Mouse (Mus musculus) heart, adult 11 months (tissue): ENCODE measurements around the gene Parp3.
A peak's percentile ranks its signal among the peaks of the same experiment; 100 is the strongest.

Experiments
- DNase-seq: peaks from one replicate; pipeline ENCODE4 v3.0.0; 2022

Gene Parp3

DNA sequence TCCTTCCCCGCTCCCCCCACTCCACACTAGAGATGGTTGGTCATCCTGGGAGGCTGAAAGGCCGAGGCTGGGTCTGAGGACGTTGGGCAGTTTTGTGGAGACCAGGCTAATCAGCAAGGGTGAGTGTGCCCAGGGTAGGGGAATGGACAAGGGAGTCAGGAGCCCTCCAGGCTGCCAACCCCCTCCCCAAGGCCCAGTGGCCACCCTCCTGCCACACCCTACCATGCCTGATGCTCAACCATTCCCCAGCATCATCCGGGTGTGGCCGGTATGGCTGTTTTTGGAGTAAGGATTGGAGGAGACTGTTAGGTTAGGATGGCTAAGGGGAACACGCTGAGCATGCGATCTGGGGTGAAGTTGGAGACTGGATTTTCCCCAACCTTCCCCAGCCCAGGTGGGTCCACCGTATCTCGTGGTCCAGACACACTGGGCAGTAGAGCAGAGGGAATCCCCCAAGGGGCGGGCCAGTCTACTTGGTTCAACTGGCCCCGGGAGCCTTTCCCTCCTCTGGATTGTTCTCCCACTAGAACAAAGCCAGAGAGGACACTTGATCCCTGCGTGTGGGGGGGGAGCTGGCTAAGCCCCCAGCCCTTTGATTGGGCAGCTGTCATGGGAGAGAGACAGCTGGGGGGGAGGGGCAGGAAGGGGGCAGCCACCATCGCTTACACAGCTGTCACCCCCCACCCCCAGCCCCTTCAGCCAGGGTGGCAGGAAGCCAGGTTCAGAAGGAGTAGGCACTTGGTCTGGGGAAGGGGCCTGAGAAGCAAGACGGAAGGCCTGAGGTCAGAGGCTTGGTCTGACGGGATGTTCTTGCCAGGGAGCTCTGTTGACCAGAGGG lies 20.2 kb downstream of the Parp3 start:
- DNase-seq: peak; percentile 93

DNA sequence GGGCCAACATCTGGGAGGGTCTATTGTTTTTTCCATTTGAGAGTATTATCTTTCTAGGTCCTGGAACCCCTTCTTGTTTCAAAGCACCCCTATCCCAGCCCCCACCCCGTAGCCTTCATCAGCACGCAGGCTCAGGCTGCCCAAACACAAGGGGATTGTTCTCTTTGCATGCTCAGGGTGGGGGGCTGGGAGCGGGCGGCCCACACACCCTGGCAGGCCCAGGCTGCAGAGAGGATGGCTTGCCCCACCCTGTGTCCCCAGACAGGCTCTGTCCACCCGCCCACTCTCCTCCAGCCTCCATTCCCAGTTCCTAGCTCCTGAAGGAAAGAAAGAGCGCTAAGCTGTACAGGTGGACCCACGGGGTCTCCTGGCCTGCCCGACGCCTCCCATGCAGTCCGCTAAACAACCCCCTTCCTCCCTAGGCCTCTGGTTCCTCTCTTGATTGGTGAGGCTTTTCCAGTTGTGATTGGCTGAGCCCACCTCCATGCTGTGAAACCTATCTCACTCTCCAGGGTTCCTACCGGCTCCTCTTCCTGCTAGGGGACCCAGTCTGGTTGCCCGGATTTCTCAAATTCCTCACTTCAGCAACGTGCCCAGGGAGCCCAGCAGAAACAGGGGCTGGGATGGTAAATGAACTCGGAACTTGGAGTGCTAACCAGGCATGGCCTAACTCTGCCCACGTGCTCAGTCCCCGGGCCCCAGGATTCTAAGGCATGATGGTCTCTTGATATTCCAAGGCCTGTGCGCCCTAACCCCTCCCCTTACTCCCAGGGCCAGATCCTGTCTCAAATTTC lies 21.7 kb downstream of the Parp3 start:
- DNase-seq: peak; percentile 95

DNA sequence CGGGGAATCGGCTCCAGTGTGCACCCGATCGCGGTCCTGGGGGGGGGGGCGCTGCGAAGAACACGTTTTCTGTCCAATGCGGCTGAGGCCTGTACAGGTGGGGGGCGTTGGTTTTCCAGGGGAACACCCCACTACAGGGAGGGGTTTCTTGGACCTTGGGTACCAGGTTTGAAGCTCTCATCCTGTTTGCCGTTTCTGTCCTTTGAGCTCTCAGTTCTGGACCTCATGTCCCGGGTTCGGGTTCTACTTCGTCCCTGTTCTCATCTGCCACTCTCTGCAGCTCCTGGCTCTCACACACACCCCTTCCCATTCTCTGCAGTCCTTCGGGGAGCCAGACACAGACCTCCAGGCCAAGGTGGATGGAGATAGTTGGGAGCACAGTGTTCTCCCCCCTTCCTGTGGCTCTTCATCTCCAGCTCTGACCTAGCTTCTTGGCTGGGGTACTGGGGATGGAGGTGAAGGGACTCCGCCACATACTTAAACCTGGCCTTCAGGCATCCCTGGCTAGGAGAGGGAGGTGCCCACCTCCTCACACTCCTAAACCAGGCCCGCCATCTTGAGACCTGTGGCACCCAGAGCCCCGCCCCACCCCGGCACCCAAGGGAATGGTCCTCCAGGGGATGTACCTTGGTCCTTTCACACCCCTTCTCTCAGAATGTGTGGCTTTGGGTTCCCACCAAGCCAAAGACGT lies 22.5 kb downstream of the Parp3 start:
- peak; percentile 95 for DNase-seq

DNA sequence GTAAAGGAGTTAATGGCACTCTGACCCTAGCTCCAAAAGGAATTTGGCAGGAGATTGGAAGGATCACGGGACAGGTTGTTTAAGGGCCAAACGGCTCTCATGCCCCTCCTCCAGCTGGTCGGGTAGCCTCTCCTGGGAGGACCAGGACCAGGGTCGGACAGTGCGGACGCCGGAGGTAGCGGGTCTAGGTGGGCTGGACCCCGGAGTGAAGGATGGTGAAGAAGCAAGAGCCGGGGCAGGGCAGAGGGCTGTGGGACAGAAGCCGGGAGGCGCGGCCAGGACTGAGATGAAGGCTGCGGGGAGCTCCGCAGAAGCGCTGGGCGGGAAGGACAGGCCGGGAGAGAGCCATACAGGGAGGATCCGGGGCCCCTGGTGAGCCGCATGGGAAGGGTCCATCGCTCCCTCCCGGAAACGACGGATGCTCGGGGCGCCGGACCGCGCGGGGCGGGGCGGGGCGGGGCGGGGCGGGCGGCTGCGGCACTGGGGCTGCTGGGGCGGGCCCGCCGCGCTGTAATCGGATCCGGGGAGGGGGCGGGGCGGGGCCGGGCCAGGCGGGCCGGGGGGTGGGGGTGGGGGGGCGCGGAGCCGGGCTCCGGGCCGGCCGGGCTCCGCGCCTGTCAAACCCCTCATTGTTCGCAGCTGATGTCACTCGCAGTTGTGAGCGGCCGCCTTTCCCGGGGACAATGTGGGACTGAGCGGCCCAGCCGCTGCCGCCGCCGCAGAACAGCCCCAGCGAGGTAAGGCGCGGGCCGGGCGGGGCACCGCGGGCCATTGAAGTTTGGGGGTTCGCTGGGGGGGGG lies 23.3 kb downstream of the Parp3 start, which contains the start of gene Pcbp4:
Gene Pcbp4 (plus strand): TSS at position 21 of the 800 bp plus-strand sequence.
- peak; percentile 98 for DNase-seq

DNA sequence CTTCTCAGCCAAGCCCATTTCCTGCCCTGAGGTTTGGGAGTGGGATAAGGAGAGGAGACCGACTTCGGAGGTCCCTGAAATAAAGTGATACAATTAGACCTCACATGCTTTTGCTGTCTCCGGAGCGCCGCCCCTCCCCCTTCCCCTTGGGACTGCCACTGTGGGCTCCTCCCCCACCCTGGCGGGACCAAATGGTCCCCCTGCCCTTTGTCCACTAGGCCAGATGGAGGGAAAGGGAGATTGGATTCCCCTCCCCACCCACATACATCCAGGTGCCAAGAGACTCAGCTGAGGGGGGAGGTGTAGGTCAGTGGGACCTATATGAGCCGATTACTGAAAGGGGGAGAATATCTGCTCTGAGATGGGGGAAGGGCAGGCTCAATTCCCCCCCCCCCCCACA lies 23.9 kb downstream of the Parp3 start:
- DNase-seq: peak; percentile 96

DNA sequence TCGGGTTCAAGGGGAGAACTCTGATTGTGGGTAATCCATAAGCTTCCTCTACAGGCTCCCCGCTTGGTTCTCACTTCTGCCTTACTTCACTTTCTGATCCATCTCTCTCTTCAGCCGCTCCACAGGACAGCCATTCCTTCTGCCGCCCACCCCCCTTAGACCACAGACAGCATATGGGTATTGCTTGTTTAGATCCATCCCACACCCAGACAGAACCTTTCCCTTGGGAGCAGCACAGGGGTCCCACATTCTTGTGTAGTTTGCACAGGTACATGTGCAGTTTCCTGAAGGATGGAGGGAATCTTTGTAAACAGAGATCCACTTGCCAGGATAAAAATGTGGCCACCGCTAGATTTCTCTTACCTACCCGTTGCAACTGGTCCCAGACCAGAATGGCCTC lies 24.4 kb downstream of the Parp3 start:
- no peak for DNase-seq

DNA sequence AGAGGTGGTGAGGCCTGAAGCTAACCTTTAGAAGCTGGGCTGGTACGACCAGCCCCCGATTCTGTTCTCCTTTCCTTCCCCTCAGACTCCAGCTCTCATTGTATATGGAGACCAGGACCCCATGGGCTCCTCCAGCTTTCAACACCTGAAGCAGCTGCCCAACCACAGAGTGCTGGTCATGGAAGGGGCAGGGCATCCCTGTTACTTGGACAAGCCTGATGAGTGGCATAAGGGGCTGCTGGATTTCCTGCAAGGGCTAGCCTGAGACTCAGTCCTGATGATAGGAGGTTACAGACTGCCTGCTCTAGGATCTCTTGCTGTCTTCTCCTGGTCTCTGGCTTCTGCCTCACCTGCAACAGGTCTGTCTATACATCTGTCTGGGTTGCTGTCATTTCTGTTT lies 24.9 kb downstream of the Parp3 start:
- peak; percentile 92 for DNase-seq

DNA sequence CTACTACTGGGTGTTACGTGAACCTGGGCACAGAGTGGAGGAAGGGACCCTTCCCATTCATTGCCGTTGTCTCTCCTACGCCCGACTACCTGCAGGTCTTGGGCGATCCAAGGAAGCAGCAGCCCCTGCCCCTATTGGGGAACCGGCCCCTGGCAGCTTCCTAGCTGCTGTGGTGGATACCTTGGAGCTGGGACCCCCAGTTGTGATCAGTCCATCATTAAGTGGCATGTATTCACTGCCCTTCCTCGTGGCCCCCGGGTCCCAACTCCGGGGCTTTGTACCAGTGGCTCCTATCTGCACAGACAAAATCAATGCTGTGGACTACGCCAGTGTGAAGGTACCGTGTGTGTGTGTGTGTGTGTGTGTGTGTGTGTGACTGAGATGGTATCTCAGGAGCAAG lies 25.5 kb downstream of the Parp3 start:
- DNase-seq: peak; percentile 92

DNA sequence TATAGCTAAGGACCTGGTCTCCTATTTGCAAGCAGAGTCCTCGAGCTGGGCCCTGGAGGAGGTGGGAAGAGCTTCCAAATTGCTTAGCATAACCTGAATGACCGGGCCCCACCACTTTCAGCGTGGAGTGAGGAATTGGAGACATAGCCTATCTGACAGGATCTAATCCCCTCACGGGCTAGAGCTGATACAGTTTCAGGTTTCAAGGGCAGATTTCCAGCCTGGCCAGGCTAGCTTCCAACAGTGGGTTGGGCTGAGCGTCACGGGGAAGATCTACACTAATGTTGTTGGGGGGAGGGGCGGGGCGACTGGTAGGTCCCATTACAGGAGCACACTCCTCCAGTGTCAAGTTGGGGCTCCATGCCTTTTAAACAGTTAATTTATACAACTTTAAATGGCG lies 26.1 kb downstream of the Parp3 start:
- DNase-seq: peak; percentile 95

DNA sequence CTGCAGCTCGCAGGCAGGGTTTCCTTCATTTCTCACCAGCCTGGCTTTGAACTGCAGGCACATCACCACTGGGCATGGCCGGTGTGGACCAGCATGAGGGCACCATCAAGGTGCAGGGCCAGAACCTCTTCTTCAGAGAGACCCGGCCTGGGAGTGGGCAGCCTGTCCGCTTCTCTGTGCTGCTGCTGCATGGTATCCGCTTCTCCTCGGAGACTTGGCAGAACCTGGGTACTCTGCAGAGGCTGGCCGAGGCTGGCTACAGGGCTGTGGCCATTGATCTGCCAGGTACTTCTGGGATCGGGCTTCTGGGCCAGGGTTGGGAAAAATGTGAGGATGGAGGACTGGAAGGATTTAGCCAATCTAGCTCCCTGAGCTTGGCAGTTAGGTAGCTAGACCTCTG lies 26.8 kb downstream of the Parp3 start:
- peak; percentile 94 for DNase-seq

DNA sequence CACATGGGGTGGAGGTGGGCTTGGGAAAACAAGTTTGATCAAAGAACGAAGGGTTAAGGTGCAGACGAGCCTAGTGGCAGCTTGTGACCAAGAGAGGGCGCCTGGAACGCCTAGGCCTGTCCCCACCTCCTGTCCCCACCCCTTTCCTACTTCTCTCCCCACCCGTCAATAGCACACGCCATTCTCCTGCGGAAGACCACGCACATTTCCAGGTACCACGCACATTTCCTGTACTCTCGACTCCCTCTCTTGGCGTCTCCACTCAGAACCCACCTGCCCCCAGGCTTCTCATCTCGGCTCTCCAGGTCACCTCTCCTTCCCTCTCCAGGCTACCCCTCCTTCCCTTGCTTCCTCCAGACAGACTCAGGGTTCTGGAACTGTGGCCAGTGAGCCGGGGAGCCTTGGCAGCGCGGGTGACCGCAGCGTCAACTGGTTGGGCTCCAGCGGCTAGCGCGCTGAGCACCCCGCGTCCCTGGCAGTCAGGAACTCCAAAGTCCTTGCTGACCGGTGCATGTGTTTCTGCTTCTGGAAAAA lies 28.2 kb downstream of the Parp3 start:
- DNase-seq: peak; percentile 99

DNA sequence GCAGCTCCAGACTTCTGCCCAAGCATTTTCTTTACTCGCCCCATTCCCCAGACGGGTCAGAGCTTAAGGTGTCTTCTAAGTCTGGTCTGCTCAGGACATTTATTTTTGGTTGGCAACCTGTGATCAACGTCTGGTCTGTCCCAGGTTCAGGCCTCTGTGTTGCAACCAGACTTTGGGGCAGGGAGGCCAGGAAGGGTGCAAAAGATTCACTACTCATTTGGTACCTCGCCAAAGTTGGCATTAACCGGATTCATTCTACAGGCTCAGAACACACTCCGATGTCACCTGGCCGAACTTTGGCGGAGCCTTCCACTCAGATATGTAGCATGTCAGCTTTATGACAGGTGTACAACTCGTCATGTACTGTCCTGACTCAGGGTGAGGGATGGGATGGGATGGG lies 28.8 kb downstream of the Parp3 start:
- DNase-seq: no peak

DNA sequence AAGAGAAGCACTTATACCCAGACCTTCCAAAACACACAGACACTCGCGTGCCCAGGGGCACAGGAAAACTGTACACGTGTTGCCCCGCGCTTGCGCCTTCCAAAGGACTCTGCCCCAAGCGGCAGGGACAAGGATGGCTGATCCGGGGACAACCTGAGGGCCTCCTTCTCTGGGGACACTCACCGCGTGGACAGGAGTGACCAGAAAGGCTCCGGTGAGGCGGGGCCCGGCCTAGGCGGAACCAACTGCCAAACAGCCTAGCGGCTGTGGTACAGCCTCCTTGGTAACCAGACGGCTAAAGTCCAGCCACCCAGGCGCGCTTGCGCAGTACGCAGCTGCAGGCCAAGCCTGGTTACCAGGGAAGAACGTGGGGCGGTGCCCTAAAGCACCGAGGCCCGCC lies 29.4 kb downstream of the Parp3 start, which contains the start of the genes Abhd14b and Abhd14a:
Gene Abhd14b (plus strand): TSS at position 112 of the 400 bp plus-strand sequence.
Gene Abhd14a (minus strand): TSS at position 331 of the 400 bp plus-strand sequence.
- DNase-seq: peak; percentile 100

DNA sequence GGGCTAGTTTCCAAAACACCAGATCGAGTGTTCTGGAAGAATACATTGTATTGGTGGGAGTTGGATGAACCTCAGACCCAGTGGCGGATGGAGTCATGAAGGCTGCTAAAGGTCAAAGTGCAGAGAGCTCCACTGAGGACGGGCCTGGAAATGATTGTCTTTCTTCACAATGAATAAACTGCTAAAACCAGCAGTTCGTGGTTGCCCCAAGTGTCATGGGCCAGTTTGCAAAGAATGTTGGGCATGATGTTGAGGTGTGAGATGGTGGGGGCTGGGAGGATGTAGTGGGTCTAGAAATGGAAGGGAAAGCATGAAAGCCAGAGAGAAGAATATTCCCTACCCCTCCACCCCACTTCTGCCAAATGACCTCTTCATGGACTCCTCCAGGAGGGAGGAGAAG lies 31.9 kb downstream of the Parp3 start:
- no peak for DNase-seq

DNA sequence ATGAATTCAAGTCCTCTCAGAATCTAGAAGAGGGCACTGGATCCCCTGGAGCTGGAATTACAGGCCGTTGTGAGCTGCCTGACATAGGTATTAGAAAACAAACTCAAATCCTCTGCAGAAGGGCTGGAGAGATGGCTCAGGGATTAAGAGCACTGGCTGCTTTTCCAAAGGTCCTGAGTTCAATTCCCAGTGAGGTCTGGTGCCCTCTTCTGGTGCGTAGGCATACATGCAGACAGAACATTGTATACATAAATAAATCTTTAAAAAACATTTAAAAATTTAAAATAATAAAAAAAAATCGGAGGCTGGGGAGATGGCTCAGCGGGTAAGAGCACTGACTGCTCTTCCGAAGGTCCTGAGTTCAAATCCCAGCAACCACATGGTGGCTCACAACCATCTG lies 34.1 kb downstream of the Parp3 start:
- DNase-seq: no peak

DNA sequence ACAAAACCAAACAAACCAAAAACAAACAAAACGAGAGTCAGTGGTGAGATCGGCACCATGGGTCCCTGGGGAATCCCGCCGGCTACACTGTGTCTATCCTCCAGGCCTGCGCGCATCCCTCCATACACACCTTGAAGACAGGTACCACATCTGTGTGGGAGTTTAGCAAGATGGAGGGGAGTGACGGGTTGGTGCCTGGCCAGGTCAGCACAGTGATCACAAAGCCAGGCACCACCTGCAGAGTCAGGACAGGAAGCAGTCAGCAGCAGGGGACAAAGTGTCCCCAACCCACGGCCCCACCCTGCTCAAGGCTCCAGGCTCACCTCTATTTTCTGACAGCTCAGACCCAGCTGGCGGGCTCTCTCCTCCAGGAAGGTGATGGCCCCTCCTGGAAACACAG lies 40.2 kb downstream of the Parp3 start:
- peak; percentile 94 for DNase-seq

DNA sequence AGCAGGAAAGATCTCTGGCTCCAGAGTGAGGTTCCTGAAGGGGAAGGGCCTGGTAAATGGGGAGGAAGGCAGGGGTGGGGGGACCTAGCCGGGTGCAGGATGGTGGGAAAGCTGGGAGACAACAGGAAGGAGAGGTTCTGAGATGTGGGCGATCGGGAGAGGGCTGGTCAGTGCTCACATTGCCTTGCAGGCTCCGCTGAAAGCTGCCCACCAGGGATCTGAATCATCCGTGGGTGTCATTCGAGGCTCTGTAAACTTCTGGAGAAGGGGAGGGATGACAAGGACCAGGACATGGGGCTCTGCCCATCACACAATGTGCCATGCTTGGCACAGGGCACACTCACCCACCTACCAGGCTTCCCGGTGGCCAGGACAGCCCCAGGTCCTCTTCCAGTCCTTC lies 43.4 kb downstream of the Parp3 start:
- DNase-seq: no peak

DNA sequence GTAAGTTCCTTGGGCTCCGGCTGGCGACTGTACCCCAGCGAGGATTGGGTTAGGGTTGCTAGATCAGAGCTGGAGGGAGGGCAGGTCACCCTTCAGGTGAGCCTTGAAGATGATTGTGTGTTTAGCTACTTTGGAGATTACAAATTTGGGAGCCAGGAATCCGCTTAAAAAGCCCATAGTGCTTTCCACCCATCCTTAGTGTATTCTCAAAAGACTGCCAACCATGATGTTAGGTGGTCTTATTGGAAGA lies 46.8 kb downstream of the Parp3 start:
- DNase-seq: no peak

DNA sequence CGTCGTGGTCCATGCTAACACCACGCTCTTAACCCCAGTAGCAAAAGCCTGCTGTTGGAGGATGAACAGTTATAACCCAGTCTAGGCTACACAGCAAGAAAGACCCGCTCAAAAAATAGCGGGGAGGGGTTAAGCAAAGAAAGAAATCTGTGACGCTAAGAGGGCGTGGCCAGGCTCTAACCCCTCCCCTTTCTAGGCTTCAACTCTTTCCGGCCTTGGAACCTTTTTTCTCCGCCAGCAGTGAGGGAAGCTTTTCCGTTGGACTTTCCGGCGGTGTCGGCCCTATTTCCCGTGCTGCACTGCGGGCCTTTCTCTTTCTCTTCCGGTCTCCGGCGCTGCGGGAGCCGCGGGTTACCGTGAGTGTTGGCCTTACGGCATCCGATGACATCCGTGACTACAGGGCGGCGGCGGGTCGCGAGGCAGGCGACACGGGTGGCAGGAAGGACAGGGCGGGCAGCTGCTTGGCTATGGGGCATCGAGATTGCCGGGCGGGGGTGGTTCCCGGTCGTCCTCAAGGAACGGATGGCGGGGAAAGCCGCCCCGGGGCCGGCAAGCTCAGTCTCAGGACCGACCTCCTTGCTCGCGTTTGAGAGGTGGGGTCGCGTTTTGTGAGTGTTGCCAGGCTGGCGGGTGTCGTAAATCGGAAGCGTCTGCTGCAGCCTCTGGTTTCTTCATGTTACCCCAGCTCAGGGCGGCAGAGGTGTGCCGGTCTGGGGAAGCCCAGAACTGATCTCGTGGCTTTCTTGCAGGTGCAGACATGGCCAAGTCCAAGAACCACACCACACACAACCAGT lies 47.3 kb downstream of the Parp3 start, which contains the start of gene Rpl29:
Gene Rpl29 (plus strand): TSS at position 234 of the 794 bp plus-strand sequence.
- DNase-seq: peak; percentile 99

DNA sequence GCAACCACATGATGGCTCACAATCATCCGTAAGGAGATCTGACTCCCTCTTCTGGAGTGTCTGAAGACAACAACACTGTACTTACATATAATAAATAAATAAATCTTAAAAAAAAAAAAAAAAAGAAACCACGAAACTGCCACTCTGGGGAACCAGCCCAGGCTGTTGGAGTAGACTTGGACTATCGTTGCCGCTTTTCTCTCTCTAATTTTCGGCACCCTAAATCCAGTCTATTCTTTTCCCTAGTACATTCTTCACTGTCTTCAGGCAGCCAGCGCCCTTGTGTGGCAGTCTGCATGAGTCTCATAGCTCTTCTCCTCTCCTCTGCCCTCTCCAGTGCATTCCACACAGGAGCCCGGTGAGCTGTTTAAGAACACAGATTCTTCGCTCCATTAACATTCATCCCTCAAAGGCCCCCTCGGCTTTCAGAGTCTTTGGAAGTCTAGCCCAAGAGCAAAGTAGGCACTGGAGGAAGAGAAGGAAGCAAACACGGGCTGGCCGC lies 48.0 kb downstream of the Parp3 start:
- no peak for DNase-seq

DNA sequence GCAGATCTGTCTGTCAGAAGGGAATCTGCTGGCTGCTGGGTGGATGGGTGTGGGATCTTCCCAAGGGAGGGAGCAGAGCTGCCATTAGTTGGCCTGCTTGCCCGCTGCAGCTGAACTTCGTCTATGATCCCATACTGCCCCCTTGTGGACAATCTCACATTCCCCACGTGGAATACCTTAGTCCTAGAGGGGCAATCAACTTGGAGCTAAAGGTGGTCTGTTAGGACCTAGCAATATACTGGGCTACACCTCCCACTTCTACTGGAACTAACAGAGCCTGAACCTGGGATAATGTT lies 54.9 kb downstream of the Parp3 start:
- peak; percentile 98 for DNase-seq
